Mouse (Mus musculus) heart, adult 2 months (tissue): ENCODE data around the gene Cops7a.

ENCODE experiments used
- CTCF ChIP-seq: fragments of 200-600 bp; IDR thresholded peaks from 2 replicates; pipeline ENCODE4 v1.8.1; 2022; ENCODE audit warnings: antibody characterized with exemption, mild to moderate bottlenecking, moderate library complexity
- POLR2A ChIP-seq: fragments of 200-500 bp; IDR thresholded peaks from 2 replicates; pipeline ENCODE4 v1.6.1; 2011; ENCODE audit warnings: mild to moderate bottlenecking, low read depth, low read length, control low read depth; ENCODE audit not compliant: insufficient read depth

DNA sequence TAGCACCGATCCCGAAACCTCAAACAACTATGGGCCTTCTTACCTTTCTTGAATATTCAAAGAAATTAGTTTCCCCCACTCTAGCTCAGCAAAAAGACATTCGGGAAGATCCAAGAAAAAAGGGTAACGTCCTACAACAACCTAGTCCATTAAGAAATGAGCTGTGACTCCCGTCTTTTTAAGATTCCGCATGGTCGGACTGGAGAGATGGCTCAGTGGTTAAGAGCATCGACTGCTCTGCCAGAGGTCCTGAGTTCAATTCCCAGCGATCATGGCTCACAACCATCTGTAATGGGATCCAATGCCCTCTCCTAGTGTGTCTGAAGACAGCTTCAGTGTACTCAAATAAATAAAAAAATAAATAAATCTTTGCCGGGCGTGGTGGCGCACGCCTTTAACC, 42.7 kb upstream of the Cops7a start:
- TF ChIP-seq POLR2A (no peak), CTCF (no peak)
